Comparison of ENCODE assay signal across 39 mouse cellular contexts in the genomic region with DNA sequence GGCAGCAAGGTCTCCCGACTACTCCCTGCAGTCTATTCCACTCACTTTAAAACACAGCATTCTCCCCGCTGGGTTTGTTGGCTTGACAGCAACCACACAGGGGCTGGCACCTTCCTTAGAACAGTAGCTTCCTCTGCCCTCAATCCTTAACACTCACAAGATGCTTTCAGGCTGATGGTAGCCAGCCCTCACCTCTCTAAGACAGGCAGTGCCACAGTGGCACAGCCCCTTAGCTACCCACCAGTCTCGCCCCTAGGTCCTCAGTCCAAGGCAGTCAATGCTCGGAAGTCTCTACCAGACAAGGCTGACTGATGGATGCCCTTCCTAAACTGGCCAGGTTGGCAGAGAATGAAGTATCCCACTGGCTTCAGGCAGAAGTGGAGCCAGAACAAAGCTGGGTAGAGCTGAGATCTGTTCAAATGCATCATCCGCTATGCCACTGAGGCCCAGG. TPM values are rescaled to one million over a fixed set of nuclear protein-coding genes. Genes with fewer than 3 reads are reported as not detected.
A peak's percentile ranks its signal among the peaks of the same experiment; 100 is the strongest.
DNase-seq lines count a peak whose midpoint lies in the region; TF ChIP-seq lines count a peak whose summit lies in the region.
"Had no signal": no experiment of that assay in that cellular context is flagged by ENCODE, and none has a peak within 500 bp of the region (broad histone marks: within the 10 kb centered on the region; RNA-seq: fewer than 3 reads in every experiment).

No protein-coding gene starts in this region.

- H3K4me3 ChIP-seq in cerebellum, adult 2 months (replicated peaks; ENCODE audit: insufficient read depth, low read depth, low read length): no peak overlapping the region
- H3K4me3 ChIP-seq: embryonic facial prominence, embryonic 10.5 days; embryonic facial prominence, embryonic 15.5 days; forebrain, embryonic 15.5 days; hindbrain, embryonic 15.5 days; limb, embryonic 15.5 days; liver, embryonic 13.5 days; midbrain, embryonic 15.5 days; neural tube, embryonic 15.5 days had no signal

- DNase-seq in left cerebral cortex, postnatal 4 days: peak; percentile 61
- DNase-seq in left cerebral cortex, postnatal 25 days (ENCODE audit: low spot score in 2 of 2): no peak
- peak; percentile 54 for DNase-seq in cerebellum, adult 11-12 months
- peak; percentile 67 to 69 for DNase-seq in cerebellum, adult 2 months
- peak; percentile 76 to 78 for DNase-seq in cerebellum, postnatal 14 days
- DNase-seq in layer of hippocampus, postnatal 25 days (ENCODE audit: extremely low spot score in 1 of 2, low spot score in 1 of 2): no peak
- no peak for DNase-seq in right cerebral cortex, postnatal 25 days
- DNase-seq: adrenal gland, postnatal 25 days; B cell, adult 2 months; gastrocnemius, postnatal 25 days; heart, postnatal 36 days; kidney, adult 8-10 months; kidney, postnatal 10 days; layer of hippocampus, adult 9-11 months; liver, embryonic 13.5 days; lung, adult 18-20 months; lung, postnatal 10 days; retina, postnatal 1 day; right cerebral cortex, postnatal 14 days; thymus, adult 2 months; thymus, postnatal 36 days had no signal

- no peak for TF ChIP-seq CTCF in cerebellum, adult 2 months (IDR thresholded peaks at IDR 0.05; ENCODE audit: borderline replicate concordance, insufficient read depth, low read depth, low read length)

- no peak for TF ChIP-seq POLR2A in cerebellum, adult 2 months (IDR thresholded peaks at IDR 0.05; ENCODE audit: borderline replicate concordance, insufficient read depth, low read length)

- no peaks in the 10 kb centered on the region for H3K27me3 ChIP-seq in cerebellum, adult 2 months (ENCODE audit: control insufficient read depth, insufficient read depth, low read length)
- H3K27me3 ChIP-seq: embryonic facial prominence, embryonic 15.5 days; forebrain, embryonic 15.5 days; hindbrain, embryonic 15.5 days; limb, embryonic 15.5 days; liver, embryonic 13.5 days; midbrain, embryonic 15.5 days; neural tube, embryonic 15.5 days had no signal

- intact Hi-C loops in left cerebral cortex, postnatal 4 days (cut with DNase I): no loop called here
- intact Hi-C loops in left cerebral cortex, postnatal 25 days (cut with DNase I): no loop called here

- peak overlapping the region; percentile 63 for H3K27ac ChIP-seq in cerebellum, adult 2 months (ENCODE audit: insufficient read depth, low read length)
- H3K27ac ChIP-seq: embryonic facial prominence, embryonic 10.5 days; embryonic facial prominence, embryonic 15.5 days; forebrain, embryonic 15.5 days; hindbrain, embryonic 15.5 days; limb, embryonic 15.5 days; liver, embryonic 13.5 days; macrophage; midbrain, embryonic 15.5 days; neural tube, embryonic 15.5 days had no signal

- 13% methylated on average over 5 of the region's 5 CpGs for WGBS in cerebellum, adult 2 months

- H3K4me1 ChIP-seq in cerebellum, adult 2 months (ENCODE audit: control insufficient read depth, insufficient read depth, low read length): peaks cover 39% of the 10 kb centered on the region

RNA-seq across cellular contexts. Expression of a gene that starts 14.6 kb away (rescaled TPM):
- total RNA-seq in left cerebral cortex, postnatal 4 days (2021): 10 to 100 TPM; 47.2 to 48.3 TPM
- 10 to 100 TPM; 74.8 to 81.5 TPM for total RNA-seq in left cerebral cortex, postnatal 25 days (2021)
- 31.1 and 33.3 TPM in 2 replicates for polyA plus RNA-seq in cerebellum, adult 2 months (2012; rRNA removed)
- total RNA-seq in layer of hippocampus, postnatal 25 days (2021): 10 to 100 TPM; 53.2 to 56.9 TPM

RNA-seq across cellular contexts. Expression of a gene that starts 41.8 kb away (rescaled TPM):
- total RNA-seq in left cerebral cortex, postnatal 4 days (2021): 10 to 100 TPM; 22.7 to 25.5 TPM
- total RNA-seq in left cerebral cortex, postnatal 25 days (2021): 10 to 100 TPM in 1 of 2 experiments, 1 to 10 TPM in 1; 9.3 to 12.2 TPM
- polyA plus RNA-seq in cerebellum, adult 2 months (2012; rRNA removed): 16.9 and 18.6 TPM in 2 replicates
- 10 to 100 TPM; 12.4 to 16.5 TPM for total RNA-seq in layer of hippocampus, postnatal 25 days (2021)

RNA-seq across cellular contexts. Expression of a gene that starts 59.0 kb away (rescaled TPM):
- total RNA-seq in left cerebral cortex, postnatal 4 days (2021): not detected
- not detected for total RNA-seq in left cerebral cortex, postnatal 25 days (2021)
- not detected in 2 replicates for polyA plus RNA-seq in cerebellum, adult 2 months (2012; rRNA removed)
- not detected for total RNA-seq in layer of hippocampus, postnatal 25 days (2021)
- total RNA-seq: adrenal gland, postnatal 25 days; gastrocnemius, adult 18-20 months; gastrocnemius, postnatal 25 days; heart, postnatal 36 days; left cerebral cortex, adult 18-20 months; left cerebral cortex, postnatal 14 days; megakaryocyte-erythroid progenitor cell, adult 5-6 weeks had no signal
- polyA plus RNA-seq: embryonic facial prominence, embryonic 10.5 days; embryonic facial prominence, embryonic 15.5 days; forebrain, embryonic 15.5 days; frontal cortex, adult 2 months; heart, embryonic 11.5 days; heart, embryonic 16.5 days; hindbrain, embryonic 15.5 days; intestine, embryonic 14.5 days; large intestine, adult 2 months; limb, embryonic 15.5 days; liver, embryonic 13.5 days; macrophage; midbrain, embryonic 15.5 days; neural tube, embryonic 15.5 days; thymus, adult 2 months had no signal

RNA-seq across cellular contexts. Expression of a gene that starts 59.6 kb away (rescaled TPM):
- not detected for total RNA-seq in left cerebral cortex, postnatal 4 days (2021)
- not detected for total RNA-seq in left cerebral cortex, postnatal 25 days (2021)
- not detected in 2 replicates for polyA plus RNA-seq in cerebellum, adult 2 months (2012; rRNA removed)
- not detected for total RNA-seq in layer of hippocampus, postnatal 25 days (2021)
- total RNA-seq: adrenal gland, adult 18-20 months; adrenal gland, postnatal 25 days; gastrocnemius, adult 18-20 months; gastrocnemius, postnatal 25 days; heart, postnatal 36 days; left cerebral cortex, adult 18-20 months; left cerebral cortex, postnatal 14 days; megakaryocyte-erythroid progenitor cell, adult 5-6 weeks had no signal
- polyA plus RNA-seq: embryonic facial prominence, embryonic 10.5 days; embryonic facial prominence, embryonic 15.5 days; forebrain, embryonic 15.5 days; frontal cortex, adult 2 months; heart, embryonic 11.5 days; heart, embryonic 16.5 days; hindbrain, embryonic 15.5 days; intestine, embryonic 14.5 days; large intestine, adult 2 months; limb, embryonic 15.5 days; liver, embryonic 13.5 days; macrophage; midbrain, embryonic 15.5 days; neural tube, embryonic 15.5 days; thymus, adult 2 months had no signal

Comparison
In these comparisons a context has a peak if more than half of its experiments do, and no peak if none do; other contexts are left out.
1. DNase-seq: peak in left cerebral cortex, postnatal 4 days (single experiment), cerebellum, adult 11-12 months (single experiment), cerebellum, adult 2 months (2 of 2) and cerebellum, postnatal 14 days (2 of 2); none in left cerebral cortex, postnatal 25 days (0 of 2), layer of hippocampus, postnatal 25 days (0 of 2) and right cerebral cortex, postnatal 25 days (single experiment).